Mouse (Mus musculus): ENCODE data around the gene Terf2. TPM values are rescaled to one million over a fixed set of nuclear protein-coding genes. Genes with fewer than 3 reads are reported as not detected.
A peak's percentile ranks its signal among the peaks of the same experiment; 100 is the strongest.
"Not testable (repeated sequence)": the region's sequence is repeated elsewhere in the genome, so short reads cannot be mapped to it uniquely, and the experiment has no call there.

Terf2 gene
- total RNA-seq, 2 experiments from 2014 or later: 22.6 to 25.5 TPM

DNA sequence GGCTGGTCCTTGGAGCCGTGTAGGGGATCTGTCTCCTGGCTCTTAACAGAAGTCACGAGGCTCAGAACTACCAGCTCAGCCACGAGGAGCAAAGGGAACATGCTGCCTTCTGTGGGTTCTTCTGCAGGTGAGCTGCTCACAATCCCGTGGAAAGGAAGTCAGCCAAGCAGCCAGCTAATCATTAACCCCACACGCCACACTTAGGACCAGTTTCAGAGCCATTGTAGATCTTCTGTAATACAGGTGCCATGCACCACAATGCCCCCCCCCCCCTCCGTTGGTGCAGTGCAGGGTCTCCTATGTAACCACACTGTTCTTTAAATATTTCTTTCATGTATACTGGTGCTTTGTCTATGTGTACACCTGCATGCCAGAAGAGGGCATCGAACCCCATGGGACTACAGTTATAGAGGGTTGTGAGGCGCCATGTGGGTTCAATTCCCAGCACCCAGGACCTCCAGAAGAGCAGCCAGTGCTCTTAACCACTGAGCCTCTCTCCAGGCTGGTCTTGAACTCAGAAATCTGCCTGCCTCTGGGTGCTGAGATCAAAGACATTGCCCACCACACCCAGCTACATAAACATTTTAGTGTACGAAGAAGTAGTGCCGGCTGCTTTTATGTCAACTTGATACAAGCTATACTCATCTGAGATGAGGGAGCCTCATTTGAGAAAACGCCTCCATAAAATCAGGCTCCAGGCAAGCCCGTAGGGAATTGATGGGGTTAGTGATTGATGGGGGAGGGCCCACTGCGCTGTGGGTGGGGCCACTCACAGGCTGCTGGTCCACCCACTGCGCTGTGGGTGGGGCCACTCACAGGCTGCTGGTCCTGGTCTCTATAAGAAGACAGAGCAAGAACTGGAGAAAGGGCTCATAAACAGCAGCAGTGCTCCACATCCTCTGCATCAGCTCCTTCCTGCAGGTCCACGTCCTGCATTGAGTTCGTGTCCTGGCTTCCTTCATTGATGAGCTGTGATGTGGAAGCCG lies 30.5 kb downstream of the Terf2 start, which contains the start of gene Tmed6:
Gene Tmed6, minus strand, starts transcription at position 134 of the 986 bp plus-strand sequence.
- no peak for DNase-seq (ENCODE audit: low spot score in 2 of 2)

DNA sequence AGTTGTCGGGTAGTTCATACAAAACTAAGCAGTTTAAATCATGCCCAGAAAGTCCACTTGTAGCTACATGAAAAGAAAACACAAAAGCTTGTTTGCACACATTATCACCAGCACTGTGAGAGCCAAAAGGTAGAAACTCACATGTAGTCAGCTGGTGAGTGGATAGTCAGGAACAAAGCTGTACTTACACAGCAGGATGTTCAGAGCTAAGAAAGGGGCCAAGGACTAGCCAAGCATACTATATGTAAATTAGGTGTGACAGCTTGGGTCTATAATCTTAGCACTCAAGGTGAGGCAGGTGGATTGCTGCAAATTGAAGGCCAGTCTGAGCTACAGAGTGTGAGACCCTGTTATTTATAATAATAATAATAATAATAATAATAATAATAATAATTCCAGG lies 33.7 kb downstream of the Terf2 start:
- no peak for DNase-seq (ENCODE audit: low spot score in 2 of 2)

DNA sequence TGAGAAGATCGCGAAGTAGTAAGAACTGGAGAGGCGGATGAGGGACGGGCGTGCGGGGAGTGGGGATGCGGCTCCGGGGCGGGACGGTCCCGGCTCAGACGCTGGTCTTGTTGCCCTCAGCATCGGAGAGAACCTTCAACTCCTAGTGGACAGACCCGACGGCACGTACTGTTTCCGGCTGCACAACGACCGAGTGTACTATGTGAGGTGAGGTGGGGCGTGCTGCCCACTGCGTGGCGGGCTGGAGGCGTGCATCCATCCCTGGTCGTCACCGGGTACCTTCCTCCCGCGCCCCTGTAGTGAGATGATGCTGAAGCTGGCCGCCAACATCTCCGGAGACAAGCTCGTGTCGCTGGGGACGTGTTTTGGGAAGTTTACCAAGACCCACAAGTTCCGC lies 39.4 kb downstream of the Terf2 start:
- no peak for DNase-seq (ENCODE audit: low spot score in 2 of 2)

DNA sequence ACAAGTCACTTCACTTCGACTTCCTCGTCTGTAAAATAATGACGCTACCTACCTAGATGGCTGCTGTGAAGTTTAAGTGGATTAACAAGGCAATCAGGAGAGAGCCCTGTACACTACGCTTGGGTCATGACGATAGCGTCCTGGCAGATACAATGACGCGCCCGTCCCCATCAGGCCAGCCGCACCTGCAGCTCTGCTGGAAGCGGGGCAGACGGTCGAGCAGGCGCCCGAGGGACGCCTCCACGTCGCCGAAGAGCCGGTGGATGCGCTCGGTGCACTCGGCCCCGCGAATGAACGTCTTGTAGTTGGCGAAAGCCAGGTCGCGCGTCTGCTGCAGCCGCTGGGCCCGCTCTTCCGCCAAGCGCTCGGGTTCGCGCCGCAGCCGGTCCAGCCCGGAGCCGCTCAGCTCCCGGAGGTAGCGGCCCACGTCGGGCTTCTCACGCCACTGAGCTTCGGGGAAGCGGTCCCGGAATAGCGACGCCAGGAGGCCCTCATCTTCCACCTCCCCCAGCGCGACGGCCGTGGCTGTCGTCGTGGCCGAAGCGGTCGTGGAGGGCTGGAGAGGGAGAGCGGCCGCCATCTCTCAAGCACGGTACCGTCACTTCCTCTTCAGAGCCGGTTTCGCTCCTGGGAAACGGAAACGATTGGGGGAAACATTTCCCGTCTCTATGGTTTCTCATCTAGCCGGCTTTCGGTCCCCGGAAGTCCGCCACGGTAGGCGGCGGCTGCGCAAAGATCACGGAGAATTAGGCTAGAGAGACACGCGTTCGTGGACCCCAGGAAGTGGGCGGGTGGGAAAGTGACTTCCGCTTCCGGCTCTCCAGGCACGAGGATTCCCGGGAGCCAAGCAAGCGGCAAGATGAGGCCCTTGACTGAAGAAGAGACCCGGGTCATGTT lies 40.0 kb downstream of the Terf2 start, which contains the start of the genes Cog8 and Nip7:
Gene Cog8, minus strand, starts transcription at position 614 of the 897 bp plus-strand sequence.
Gene Nip7, plus strand, starts transcription at position 802 of the 897 bp plus-strand sequence.
- peak; percentile 89 to 94 for DNase-seq (ENCODE audit: low spot score in 2 of 2)

DNA sequence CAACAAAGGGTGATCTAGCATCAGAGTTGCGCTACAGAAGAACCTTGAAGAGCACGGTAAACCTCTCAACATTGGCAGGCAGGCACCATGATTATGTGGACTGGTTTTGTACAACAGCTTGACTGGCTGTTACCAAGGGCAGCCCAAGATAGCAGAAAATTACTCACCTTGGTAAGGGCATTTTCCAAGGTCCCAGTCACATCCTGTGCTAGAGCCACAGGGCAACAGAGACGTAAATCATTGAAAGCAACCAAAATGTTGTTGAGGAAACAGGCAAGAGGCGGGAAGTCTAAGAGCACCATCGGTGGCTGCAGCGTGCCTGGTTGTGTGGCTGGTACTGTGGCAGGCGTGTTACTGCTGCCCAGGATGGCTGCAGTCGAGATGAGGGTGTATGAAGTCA lies 44.3 kb downstream of the Terf2 start:
- DNase-seq (ENCODE audit: low spot score in 2 of 2): no peak

DNA sequence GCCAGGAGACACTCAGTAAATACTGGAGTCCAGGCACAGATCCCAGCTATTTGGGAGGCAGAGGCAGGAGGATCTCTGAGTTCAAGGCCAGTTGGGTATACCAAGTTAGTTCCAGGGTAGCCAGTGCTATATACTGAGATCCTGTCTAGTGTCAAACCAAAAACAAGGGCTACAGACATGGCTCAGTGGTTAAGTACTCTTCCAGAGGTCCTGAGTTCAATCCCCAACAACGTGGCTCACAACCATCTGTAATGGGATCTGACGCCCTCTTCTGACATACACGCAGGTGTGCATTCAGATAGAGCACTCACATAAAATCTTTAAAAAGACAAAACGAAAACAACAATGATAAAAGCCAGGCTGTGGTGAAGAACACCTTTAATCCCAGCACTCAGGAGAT lies 46.9 kb downstream of the Terf2 start:
- no peak for DNase-seq (ENCODE audit: low spot score in 2 of 2)

DNA sequence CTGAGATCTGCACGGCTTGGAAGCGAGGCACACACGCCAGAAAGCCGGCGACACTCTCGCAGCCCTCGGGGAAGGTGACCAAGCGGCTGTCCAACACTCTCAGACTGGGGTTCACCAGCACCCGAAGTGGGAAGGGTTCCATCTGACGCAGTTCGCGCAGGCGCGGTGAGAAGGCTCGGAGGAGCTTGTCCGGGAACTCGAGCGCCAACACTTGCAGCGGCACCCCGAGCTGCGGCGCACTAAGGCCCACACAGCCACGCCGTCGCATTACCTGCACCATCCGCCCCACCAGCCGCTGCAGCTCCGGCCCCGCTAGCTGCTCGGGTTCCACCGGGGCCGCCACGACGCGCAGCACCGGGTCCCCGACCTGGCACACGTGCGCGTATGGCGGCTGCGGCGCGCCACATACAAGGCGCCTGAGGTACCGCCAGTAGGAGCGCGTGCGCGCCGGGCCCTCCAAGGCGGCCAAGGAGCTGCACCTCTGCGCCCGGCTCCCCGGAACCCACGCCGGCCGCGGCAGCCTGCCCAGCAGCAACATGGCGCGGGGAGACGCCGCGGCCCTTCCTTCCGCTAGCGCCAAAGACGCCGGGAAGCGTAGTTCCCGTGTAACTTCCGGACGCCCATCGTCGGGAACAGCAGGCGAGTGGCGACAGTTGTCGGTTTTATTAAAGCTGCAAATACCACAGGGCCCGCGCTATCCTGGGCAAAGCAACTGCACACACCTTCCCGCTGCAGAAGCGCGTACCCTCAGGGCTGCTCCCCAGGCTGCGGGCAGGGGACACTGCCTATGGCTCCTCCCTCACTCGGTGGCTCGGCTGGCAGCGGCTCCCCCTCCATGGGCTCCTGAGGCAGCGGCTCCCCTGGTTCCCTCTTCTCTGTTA lies 48.0 kb downstream of the Terf2 start, which contains the start of gene Pdf:
Gene Pdf, minus strand, starts transcription at position 554 of the 881 bp plus-strand sequence.
- peak; percentile 66 to 84 for DNase-seq (ENCODE audit: low spot score in 2 of 2)

DNA sequence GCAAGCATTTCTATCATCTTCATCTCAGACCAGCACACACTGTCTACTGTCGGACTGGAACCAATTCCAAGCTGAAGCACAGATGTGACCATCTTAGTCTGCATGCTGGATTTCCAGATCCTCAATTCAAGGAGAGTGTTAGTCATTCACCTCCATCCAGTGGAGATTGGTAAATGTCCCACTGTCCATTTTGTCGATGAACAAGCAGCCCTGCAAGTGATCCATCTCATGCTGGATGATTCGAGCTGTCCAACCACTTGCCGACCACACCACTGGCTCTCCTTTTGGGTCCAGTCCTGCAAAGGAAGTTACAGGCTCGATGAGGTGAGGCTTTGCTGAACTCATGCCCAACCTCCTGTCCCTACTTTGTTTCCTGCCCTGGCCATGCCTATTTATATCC lies 49.4 kb downstream of the Terf2 start:
- no peak for DNase-seq (ENCODE audit: low spot score in 2 of 2)

DNA sequence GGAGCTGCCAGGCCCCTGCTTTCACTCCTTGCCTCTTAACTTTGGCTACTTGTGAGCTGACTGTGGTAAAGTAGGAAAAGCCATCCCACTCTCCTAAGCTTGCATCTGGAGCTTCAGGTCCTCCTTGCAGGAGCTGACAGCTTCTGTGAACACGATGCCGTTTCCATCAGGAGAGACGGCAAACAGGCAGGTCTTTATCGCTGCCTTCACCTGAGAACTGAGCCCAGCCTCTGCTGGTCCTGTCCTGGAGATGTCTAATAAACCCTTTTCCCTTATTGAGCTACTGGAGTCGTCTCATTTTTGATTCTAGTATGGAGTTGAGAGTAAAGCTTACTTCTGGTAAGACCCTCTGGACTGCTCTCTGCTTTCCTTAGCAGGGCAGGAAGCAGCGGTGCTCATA lies 50.9 kb downstream of the Terf2 start:
- DNase-seq (ENCODE audit: low spot score in 2 of 2): no peak

DNA sequence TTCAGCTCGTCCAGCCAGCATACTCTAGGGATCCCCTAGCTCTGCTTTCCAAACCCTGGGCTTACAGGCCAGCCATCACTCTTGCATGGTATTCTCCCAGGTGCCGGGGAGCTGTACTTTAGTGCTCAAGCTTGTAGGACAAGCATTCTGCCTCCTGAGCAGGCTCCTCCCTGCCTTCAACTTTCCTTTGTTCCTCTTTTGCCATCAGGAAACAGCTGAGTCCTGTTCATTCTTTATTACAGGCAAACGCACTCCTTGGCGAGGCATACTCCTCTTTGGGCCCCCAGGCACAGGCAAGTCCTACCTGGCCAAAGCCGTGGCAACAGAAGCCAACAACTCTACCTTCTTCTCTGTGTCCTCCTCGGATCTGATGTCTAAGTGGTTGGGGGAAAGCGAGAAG lies 55.7 kb downstream of the Terf2 start:
- no peak for DNase-seq (ENCODE audit: low spot score in 2 of 2)

DNA sequence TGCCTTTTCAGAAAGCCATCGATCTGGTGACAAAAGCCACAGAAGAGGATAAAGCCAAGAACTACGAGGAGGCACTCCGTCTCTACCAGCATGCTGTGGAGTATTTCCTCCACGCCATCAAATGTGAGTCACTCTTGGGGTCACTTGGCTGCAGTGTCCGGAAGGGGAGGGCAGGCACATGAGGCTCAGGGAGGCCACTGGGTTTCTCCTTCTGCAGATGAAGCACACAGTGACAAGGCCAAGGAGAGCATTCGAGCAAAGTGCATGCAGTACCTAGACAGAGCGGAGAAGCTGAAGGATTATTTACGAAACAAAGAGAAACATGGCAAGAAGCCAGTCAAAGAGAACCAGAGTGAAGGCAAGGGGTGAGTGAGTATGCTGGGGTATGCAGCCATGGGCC lies 59.7 kb downstream of the Terf2 start:
- DNase-seq (ENCODE audit: low spot score in 2 of 2): no peak

DNA sequence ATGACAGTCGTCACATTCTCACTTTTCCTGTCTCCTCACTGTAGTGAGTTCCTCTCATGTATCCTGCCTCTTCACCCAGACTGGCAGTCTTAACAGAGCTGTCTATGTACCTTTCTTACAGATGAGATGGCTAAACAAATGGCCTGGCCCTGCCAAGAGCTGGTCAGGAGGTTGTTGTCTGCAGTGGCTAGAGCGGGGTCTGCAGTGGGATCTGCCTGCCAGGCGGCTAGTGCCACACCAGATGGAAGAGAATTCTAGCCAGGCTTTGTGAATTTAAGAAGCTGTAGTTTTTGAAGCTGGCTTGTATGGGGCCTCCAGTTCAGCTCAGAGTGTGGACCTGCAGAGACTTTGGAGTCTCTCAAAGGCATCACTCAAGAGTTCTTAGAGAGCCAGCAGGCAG lies 60.7 kb downstream of the Terf2 start:
- no peak for DNase-seq (ENCODE audit: low spot score in 2 of 2)

DNA sequence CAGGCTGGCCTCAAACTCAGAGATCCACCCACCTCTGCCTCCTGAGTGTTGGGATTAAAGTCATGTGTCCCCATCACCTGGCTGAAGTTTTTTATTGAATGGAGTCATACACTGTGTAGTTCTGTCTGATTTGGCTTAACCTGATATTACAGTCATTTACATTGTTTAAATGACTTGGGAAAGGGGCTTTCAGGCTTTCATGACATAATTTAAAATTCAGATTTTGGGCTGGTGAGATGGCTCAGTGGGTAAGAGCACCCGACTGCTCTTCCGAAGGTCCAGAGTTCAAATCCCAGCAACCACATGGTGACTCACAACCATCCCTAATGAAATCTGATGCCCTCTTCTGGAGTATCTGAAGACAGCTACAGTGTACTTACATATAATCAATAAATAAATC lies 62.7 kb downstream of the Terf2 start:
- DNase-seq (ENCODE audit: low spot score in 2 of 2): not testable (repeated sequence)

DNA sequence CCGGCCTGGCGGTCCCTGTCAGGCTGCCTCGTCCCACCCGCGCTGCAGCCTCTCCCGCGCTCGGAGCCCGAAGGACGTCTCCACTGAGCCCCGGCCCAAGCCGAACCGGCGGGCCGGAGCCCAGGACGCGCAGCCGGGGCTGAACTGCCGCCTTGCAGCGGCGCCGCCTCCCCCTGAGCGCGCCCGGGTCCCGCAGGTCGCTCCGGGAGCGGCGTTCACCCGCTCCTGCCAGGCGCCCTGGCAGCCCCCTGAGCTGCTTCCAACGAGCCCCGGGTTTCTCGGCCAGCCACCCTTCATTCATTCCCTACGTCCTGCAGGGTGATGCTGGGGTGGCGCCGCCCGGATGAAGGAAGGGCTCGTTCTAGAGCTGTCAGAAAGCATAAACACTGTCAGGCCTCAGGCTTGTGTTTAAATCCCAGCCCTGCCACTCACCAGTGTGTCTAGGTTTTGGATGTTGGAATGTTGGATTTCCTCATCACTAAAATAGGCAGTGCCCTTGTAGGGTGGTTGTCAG lies 64.7 kb downstream of the Terf2 start:
- no peak for DNase-seq (ENCODE audit: low spot score in 2 of 2)

DNA sequence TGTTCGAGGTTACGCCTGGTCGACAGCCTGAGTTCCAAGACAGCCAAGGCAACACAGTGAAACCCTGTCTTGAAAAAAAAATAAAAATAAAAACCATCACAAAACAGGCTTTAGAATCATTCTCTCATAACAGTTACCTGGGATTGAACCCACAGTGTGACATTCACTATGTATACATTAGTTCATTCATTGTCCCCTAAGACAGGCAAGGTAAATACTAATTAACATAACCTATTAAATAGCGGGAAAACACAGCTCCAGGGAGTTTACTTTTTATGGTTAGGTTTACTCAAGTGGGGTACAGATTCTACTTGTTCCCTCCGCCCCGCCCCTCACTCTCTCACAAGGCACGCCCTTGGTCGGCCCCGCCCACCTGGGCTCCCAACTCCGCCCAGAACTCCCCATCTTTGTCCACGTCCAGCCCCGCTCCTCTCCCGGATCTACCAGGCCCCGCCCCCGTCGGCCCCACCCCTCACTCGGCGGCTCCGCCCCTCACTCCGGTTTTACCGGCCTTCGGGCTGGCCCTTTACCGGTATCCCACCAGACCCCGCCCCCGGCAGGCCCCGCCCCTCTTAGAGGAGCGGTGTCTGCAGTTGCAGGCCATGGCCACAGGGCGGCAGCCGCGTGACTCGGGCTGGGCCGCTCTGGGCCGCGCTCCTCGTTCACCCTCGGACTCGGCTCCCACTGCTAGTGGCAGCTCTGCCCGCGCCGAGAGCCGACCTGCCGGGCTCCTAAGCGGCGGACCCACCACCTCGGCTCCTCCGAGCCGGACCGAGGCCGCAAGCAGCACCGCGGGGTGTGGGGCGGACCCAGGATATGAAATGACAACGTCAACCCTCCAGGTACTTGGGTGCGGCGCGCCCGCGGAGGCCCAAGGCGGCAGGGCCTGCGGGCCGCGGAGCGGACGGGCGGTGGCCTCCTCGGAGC lies 65.4 kb downstream of the Terf2 start, which contains the start of gene Vps4a:
Gene Vps4a, plus strand, starts transcription at position 573 of the 927 bp plus-strand sequence.
- DNase-seq (ENCODE audit: low spot score in 2 of 2): peak; percentile 93 to 96

DNA sequence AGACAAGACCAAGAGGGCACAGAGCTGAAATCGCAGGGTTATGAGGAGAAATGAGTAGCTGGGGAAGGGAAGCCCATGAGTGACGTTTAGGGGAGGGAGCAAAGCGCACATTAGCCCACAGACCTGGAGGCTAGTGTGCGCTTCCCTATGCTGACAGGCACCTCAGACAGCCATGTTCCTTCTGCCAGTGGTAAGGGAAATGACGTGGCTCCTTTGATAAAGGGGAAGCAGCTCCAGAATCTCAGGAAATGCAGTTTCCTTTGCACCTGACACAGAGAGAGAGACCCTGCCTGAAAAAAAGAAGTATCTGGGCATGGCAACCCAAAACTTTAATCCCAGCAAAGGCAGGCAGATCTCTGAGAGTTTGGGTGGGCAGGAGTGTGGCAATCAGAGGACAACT lies 66.3 kb downstream of the Terf2 start:
- no peak for DNase-seq (ENCODE audit: low spot score in 2 of 2)

DNA sequence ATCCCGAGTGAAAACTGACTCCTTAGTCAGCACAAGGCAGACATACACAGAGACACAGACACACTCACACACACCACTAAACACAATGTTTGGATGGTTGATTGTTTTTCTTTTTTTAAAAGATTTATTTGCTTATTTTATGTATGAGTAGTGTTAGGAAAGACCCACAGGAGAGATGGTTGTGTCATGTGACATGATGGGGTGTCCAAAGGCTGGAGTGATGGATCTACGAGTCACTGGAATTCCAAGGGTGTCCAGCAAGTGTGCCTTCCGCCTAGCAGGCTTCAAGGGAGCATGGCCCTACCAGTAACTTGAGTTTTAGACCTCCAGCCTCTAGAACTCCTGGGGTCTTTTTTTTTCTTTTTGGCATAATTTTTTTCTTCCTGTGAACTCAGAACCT lies 67.0 kb downstream of the Terf2 start:
- DNase-seq (ENCODE audit: low spot score in 2 of 2): no peak

DNA sequence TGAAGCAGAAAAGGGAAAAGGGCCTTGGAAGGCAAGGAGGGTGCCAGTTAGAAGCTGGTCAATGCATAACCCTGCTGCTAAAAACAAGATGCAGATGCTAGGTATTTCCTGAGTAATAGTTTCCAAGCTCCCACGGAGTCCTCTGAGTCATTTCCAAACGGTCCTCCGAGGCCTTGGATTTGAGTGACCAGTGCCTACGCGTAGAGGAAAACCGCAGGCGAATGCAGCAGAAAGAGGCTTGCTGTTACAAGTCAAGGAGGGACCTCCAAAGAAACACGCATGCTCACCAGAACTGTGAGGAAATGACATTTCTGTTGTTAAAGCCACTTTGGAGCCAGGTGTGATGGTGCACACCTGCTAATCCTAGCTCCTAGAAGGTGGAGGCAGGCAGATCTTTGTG lies 72.9 kb downstream of the Terf2 start:
- DNase-seq (ENCODE audit: low spot score in 2 of 2): no peak

All from gastrocnemius, postnatal 4 days (tissue).